Mouse (Mus musculus): ENCODE results near the gene Stag1.

Stag1 gene

DNA sequence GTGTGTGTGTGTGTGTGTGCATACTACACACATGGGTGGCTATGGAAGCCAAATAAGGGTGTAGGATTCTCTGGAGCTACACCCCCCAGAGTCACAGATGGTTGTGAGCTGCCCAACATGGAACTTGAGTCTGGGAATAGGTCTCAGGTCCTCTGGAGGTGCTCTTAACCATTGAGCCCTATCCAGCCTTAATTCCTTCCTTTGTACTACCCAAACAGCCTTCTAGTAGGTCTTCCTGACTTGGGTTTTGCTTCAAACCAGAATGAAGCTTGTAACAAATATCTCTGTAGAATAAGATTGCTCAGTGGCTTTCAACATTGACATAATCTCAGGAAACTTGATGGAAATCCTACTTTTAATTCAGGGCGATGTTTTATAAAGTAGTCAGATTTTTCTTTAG lies 7.9 kb downstream of the Stag1 start:
- DNase-seq (ENCODE audit: low spot score in 2 of 2): no peak

GRCm38 (mm10) chr9:100605985-100606554 lies 8.5 kb downstream of the Stag1 start:
- DNase-seq (ENCODE audit: low spot score in 2 of 2): no peak

DNA sequence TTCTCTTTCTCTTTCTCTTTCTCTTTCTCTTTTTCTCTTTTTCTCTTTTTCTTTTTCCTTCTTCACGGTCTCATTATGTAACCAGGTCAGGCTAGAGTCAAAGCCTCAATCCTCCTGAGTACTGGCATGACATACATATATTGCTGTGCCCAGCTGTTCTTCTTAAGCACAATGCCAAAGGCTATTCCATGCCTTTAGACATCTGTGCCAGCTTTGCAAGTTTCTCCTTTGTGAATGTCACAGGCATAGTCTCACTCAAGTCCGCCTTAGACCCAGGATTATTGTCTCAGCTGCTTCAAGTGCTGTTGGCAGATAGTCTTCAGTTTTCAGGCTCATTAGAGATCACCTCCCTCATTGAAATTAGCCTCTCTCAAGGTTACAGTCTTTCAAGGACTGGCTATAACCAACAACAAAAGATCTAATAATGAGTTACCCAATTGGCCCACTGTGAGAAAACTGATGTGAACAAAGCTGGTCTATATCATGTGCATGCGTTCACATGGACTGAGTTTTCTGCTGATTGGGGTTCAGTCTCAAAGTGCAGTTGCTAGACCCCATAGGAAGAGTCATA lies 16.0 kb downstream of the Stag1 start:
- DNase-seq (ENCODE audit: low spot score in 2 of 2): no peak

DNA sequence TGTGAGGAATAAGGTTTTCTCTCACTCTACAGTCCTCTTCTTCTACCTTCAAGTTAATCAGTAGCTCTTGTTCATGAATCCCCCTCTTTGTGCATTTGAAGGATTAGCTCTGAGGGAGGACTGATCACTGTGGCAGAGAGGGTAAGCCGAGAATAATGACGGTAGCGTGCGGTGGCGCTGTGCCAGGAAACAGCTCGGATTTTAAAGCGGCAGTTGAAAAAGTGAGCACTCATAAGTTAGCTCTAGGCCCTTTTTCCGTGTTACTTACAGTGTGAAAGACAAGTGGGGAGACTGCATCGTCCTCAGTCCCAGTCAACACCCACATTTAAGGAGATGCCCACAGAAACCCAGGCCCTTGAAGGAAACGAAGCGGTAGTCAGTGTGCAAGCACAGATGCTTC lies 19.3 kb downstream of the Stag1 start:
- peak in 1 of 2 experiments; percentile 63 for DNase-seq (ENCODE audit: low spot score in 2 of 2)

DNA sequence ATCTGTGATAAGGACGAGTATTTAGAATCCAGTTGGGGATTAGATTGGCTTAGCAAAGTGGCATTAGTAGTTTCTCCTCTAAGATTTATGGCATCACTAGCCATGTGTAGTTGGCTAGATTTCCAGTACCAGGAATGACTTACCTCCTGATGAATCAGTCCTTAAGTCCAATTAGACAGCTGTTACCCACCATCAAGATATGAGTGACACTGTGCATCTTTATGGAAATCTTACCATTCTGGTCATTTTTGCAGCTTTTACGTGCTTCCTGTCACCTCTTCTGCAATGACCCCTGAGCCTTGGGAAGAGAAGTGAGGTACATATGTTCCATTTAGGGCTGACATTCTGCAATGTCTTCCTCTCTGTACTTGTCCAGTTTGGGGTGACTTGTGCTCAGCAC lies 28.7 kb downstream of the Stag1 start:
- no peak for DNase-seq (ENCODE audit: low spot score in 2 of 2)

GRCm38 (mm10) chr9:100640754-100641153 lies 43.2 kb downstream of the Stag1 start:
- no peak for DNase-seq (ENCODE audit: low spot score in 2 of 2)

- DNase-seq (ENCODE audit: low spot score in 2 of 2): no peak
These were observed 43.9 kb downstream of the Stag1 start for GRCm38 (mm10) chr9:100641391-100642085.

- no peak for DNase-seq (ENCODE audit: low spot score in 2 of 2)
These were observed 44.7 kb downstream of the Stag1 start for GRCm38 (mm10) chr9:100642186-100642839.

GRCm38 (mm10) chr9:100642840-100643697 lies 45.5 kb downstream of the Stag1 start:
- DNase-seq (ENCODE audit: low spot score in 2 of 2): peak; percentile 99 to 100

DNA sequence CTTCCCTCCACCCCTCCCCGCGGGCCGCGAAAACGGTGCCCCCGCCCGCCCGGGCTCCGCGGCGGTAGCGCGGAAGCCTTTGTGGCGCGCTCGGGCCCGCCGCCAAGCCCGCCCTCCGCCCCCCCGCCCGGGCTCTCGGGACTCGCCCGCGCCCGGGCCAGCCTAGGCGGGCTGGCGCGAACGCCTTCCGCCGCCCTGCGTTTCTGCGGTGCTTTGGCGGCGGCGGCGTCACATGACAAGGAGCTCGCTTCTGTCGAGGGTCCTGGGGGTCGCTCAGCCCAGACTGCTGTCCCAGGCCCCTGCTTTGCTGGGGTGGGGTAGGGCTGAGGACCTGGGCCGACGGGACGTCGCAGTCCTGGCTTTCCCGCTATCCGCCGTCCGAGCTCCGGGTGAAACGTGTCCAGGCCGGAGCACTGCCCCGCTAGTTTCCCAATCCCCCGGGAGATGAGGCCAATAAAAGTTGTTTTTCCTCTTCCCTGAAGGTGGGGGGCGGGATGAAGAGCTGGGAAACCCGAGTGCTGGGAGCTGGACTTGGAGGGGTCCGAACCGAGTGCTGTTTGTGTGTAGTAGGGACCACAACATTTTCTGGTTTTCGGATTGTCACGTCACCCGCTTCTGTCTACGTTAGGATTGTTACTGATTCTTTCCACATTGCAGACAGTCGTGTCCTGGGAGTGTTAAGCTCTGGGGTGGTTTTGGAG lies 46.6 kb downstream of the Stag1 start:
- peak; percentile 65 to 69 for DNase-seq (ENCODE audit: low spot score in 2 of 2)

DNA sequence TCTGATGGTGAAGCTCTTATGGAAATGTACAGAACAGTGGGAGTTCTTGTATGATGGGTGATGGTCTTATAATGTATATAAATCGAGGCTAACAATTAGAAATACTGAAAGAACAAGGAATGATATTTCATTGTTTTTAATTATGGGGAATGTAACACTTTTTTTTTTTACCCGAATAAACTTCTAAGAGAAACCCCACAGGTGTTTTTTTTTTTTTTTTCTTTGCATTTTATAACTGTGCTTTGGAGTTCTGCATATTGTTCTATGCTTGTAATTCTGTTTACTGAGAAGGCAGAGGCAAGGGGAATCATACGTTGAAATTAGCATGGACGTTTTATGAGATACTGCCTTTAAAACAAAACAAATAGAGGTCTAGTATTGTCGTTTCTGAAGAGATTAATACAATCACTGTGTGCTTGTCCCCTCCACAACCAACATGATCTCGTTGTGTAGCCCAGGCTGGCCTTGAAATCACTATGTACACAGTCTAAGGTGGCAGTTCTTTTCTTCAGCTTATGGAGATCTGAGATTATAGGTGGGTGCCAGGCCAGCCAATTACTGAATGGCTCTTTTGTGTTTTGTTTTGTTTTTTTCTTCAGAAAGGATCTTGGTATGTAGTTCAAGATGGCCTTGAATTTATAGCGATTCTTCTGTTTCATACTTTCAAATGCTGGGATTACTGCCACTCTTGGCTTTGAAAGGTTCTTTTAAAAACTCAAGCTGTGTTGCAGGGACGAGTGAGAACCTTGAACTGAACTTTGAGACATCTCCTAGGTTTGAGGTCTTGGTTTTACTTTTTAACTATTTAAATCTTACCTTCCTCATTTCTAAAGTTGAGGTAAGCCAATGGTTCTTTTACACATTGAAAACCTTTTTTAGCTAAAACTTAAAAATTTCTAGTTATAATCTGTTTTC lies 47.7 kb downstream of the Stag1 start:
- no peak for DNase-seq (ENCODE audit: low spot score in 2 of 2)

GRCm38 (mm10) chr9:100646276-100646675 lies 48.7 kb downstream of the Stag1 start:
- no peak for DNase-seq (ENCODE audit: low spot score in 2 of 2)

- no peak for DNase-seq (ENCODE audit: low spot score in 2 of 2)
These were observed 50.3 kb downstream of the Stag1 start for GRCm38 (mm10) chr9:100647774-100648323.

DNA sequence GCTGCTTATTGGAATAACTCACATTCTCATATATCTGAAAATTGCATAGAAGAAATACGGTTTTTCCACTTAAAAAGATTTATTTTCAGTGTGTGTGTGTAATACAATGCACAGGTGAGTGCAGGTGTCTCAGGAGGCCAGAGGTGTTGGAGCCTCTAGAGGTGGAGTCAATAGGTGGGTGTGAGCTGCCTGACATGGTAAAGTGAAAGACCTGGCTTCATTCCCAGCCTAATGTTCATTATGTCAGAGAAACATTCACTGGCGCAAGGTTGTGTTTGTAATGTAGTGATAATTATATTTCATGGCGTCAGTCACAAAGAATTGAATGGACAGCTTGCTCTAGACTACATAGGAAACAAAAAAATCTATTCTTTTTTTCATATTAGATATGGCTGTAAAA lies 56.5 kb downstream of the Stag1 start:
- no peak for DNase-seq (ENCODE audit: low spot score in 2 of 2)

GRCm38 (mm10) chr9:100656058-100656457 lies 58.5 kb downstream of the Stag1 start:
- DNase-seq (ENCODE audit: low spot score in 2 of 2): no peak

- no peak for DNase-seq (ENCODE audit: low spot score in 2 of 2)
These were observed 63.0 kb downstream of the Stag1 start for GRCm38 (mm10) chr9:100660587-100660986.

- DNase-seq (ENCODE audit: low spot score in 2 of 2): no peak
These were observed 66.0 kb downstream of the Stag1 start for GRCm38 (mm10) chr9:100663473-100664134.

DNA sequence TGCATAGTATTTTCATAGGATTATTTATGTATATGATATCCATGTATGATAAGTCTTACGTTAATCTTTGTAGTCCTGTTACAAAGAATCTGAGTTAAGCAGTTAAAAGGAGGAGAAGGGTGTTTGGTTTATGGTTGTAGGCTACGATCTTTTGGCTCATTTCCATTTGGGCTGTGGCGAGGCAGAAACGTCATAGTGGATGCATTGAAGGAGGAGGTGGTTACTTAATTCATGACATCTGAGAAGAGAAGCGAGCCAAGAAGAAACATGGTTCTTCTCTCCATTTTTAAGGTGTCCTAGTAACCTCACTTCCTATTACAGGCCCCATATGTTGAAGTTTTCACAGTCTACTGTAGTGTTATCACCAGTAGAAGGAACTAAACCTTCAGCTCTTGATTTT lies 72.6 kb downstream of the Stag1 start:
- no peak for DNase-seq (ENCODE audit: low spot score in 2 of 2)

- DNase-seq (ENCODE audit: low spot score in 2 of 2): no peak
These were observed 81.4 kb downstream of the Stag1 start for GRCm38 (mm10) chr9:100679036-100679435.
